Mouse (Mus musculus): ENCODE data around the gene Tmc5.

DNA sequence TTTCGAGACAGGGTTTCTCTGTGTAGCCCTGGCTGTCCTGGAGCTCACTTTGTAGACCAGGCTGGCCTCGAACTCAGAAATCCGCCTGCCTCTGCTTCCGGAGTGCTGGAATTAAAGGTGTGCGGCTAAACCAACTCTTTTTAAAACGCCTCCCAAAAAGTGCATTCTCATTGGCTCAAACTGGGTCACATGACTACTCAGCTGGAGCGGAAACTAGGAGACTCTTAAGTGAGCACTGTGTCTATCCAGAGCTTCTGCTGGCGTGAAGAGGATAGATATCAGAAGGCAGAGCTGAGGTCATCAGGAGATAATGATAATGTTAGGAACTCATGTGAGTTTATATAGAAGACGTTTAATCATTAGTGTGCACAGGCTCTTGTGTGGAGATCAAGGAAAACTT, 36.0 kb downstream of the Tmc5 start:
- TF ChIP-seq CTCF (IDR thresholded peaks at IDR 0.05; ENCODE audit: low read depth) (no peak), EP300 (IDR thresholded peaks at IDR 0.05; ENCODE audit: low read depth) (no peak)

All from heart, postnatal 0 days (tissue).